Mouse (Mus musculus) lung, postnatal 0 days (tissue): ENCODE data around the gene Pik3r4. TPM values are rescaled to one million over a fixed set of nuclear protein-coding genes. Genes with fewer than 3 reads are reported as not detected.

Experiments used
- ATAC-seq: fragments of 200-750 bp; cut with Nextera tagmentation; 2 replicates; pipeline ENCODE4 v1.8.0; 2017; ENCODE audit warnings: moderate library complexity
- DNase-seq: peaks from one replicate; pipeline ENCODE4 v3.0.0-alpha.2; 2016; ENCODE audit warnings: low spot score
- H3K27ac ChIP-seq: fragments of 300-500 bp; sonication (generic); 2 replicates; pipeline ENCODE4 v1.5.1; 2014; ENCODE audit warnings: antibody characterized with exemption, mild to moderate bottlenecking, low read length, mixed read lengths
- H3K27me3 ChIP-seq: fragments of 300-500 bp; sonication (generic); replicated peaks from 2 replicates; pipeline ENCODE4 v1.6.1; 2014; ENCODE audit warnings: low read length, mixed read lengths; ENCODE audit not compliant: insufficient read depth
- H3K36me3 ChIP-seq: fragments of 300-500 bp; sonication (generic); 2 replicates; pipeline ENCODE4 v1.6.1; 2014; ENCODE audit warnings: low read length, mixed read lengths; ENCODE audit not compliant: insufficient read depth
- H3K4me1 ChIP-seq: fragments of 300-500 bp; sonication (generic); 2 replicates; pipeline ENCODE4 v1.6.1; 2014; ENCODE audit warnings: antibody characterized with exemption, low read depth, low read length, mixed read lengths; ENCODE audit not compliant: insufficient read depth
- H3K4me2 ChIP-seq: fragments of 300-500 bp; sonication (generic); replicated peaks from 2 replicates; pipeline ENCODE4 v1.6.1; 2014; ENCODE audit warnings: low read depth, mild to moderate bottlenecking, low read length, moderate library complexity, mixed read lengths
- H3K4me3 ChIP-seq: fragments of 300-500 bp; sonication (generic); 2 replicates; pipeline ENCODE4 v1.5.1; 2014; ENCODE audit warnings: low read depth, low read length
- H3K9ac ChIP-seq: fragments of 300-500 bp; sonication (generic); replicated peaks from 2 replicates; pipeline ENCODE4 v1.6.1; 2014; ENCODE audit warnings: low read depth, mild to moderate bottlenecking
- H3K9me3 ChIP-seq: fragments of 300-500 bp; sonication (generic); 2 replicates; pipeline ENCODE4 v1.6.1; 2016; ENCODE audit warnings: low read length, mixed read lengths
- CTCF ChIP-seq: IDR thresholded peaks from 2 replicates; pipeline ENCODE4 v1.5.1; 2016; ENCODE audit warnings: antibody characterized with exemption, mild to moderate bottlenecking
- EP300 ChIP-seq: IDR thresholded peaks from 2 replicates; pipeline ENCODE4 v1.6.1; 2016; ENCODE audit warnings: antibody characterized with exemption, mild to moderate bottlenecking, control low read depth
- WGBS: fragments of 180-500 bp; shearing (Covaris S2); extraction: QIAGEN DNeasy Blood & Tissue Kit; methylation state at CpG from one replicate; pipeline ENCODE4 v1.1.7; 2014; 5-methylcytosine and 5-hydroxymethylcytosine counted together
- polyA plus RNA-seq: library from polyadenylated mRNA; unstranded; fragments of >200 nt; fragmentation: Nextera tagmentation; extraction: Ambion mirVana; gene quantifications from 2 replicates; pipeline ENCODE4 v1.2.1, GENCODE M21; 2015

Gene Pik3r4
- polyA plus RNA-seq, 1 experiment from 2014 or later, result 17.6 TPM

GRCm38 (mm10) chr9:105704226-105704932 is 61.6 kb downstream of the Pik3r4 start:
- Histone ChIP-seq H3K27ac (no peak overlapping the region), H3K9me3 (no peaks in the 10 kb centered on the region), H3K36me3 (no peaks in the 10 kb centered on the region), H3K4me3 (no peak overlapping the region), H3K9ac (no peak overlapping the region), H3K4me1 (no peaks in the 10 kb centered on the region), H3K4me2 (no peak overlapping the region), H3K27me3 (no peaks in the 10 kb centered on the region)
- DNase-seq (no peak), ATAC-seq (no peak)
- 88% methylated on average over 16 of the region's 16 CpGs for WGBS
- TF ChIP-seq EP300 (no peak), CTCF (no peak)

GRCm38 (mm10) chr9:105705011-105705410 is 62.2 kb downstream of the Pik3r4 start:
- no peaks in the 10 kb centered on the region for H3K36me3 ChIP-seq
- DNase-seq, result no peak
- no peaks in the 10 kb centered on the region for H3K4me1 ChIP-seq
- H3K27me3 ChIP-seq, result no peaks in the 10 kb centered on the region
- WGBS, result 100% methylated on average over 1 of the region's 1 CpGs
- ATAC-seq, result no peak
- H3K27ac ChIP-seq, result no peak overlapping the region
- no peaks in the 10 kb centered on the region for H3K9me3 ChIP-seq
- H3K4me3 ChIP-seq, result no peak overlapping the region
- no peak overlapping the region for H3K4me2 ChIP-seq
- no peak for TF ChIP-seq CTCF
- no peak for TF ChIP-seq EP300
- no peak overlapping the region for H3K9ac ChIP-seq

- Histone ChIP-seq H3K27me3 (no peaks in the 10 kb centered on the region), H3K9ac (no peak overlapping the region), H3K27ac (no peak overlapping the region), H3K4me2 (no peak overlapping the region), H3K36me3 (no peaks in the 10 kb centered on the region), H3K4me1 (no peaks in the 10 kb centered on the region), H3K9me3 (no peaks in the 10 kb centered on the region), H3K4me3 (no peak overlapping the region)
- ATAC-seq (no peak), DNase-seq (no peak)
- TF ChIP-seq EP300, result no peak
- TF ChIP-seq CTCF, result no peak
- 88% methylated on average over 3 of the region's 3 CpGs for WGBS
These were observed 69.3 kb downstream of the Pik3r4 start for GRCm38 (mm10) chr9:105712049-105712448.

- Histone ChIP-seq H3K4me2 (no peak overlapping the region), H3K27ac (no peak overlapping the region), H3K9ac (no peak overlapping the region), H3K4me1 (no peaks in the 10 kb centered on the region), H3K4me3 (no peak overlapping the region), H3K36me3 (no peaks in the 10 kb centered on the region), H3K9me3 (no peaks in the 10 kb centered on the region), H3K27me3 (no peaks in the 10 kb centered on the region)
- TF ChIP-seq EP300 (no peak), CTCF (no peak)
- DNase-seq (no peak), ATAC-seq (no peak)
- WGBS, result 74% methylated on average over 7 of the region's 7 CpGs
These were observed 76.6 kb downstream of the Pik3r4 start for GRCm38 (mm10) chr9:105719367-105719766.

- no peaks in the 10 kb centered on the region for H3K9me3 ChIP-seq
- H3K9ac ChIP-seq, result no peak overlapping the region
- H3K4me1 ChIP-seq, result no peaks in the 10 kb centered on the region
- DNase-seq (no peak), ATAC-seq (no peak)
- WGBS, result 55% methylated on average over 5 of the region's 5 CpGs
- H3K27ac ChIP-seq, result no peak overlapping the region
- H3K4me3 ChIP-seq, result no peak overlapping the region
- no peaks in the 10 kb centered on the region for H3K27me3 ChIP-seq
- TF ChIP-seq EP300, result no peak
- no peak for TF ChIP-seq CTCF
- H3K36me3 ChIP-seq, result no peaks in the 10 kb centered on the region
- no peak overlapping the region for H3K4me2 ChIP-seq
These were observed 77.1 kb downstream of the Pik3r4 start for GRCm38 (mm10) chr9:105719851-105720395.

GRCm38 (mm10) chr9:105720430-105720829 is 77.7 kb downstream of the Pik3r4 start:
- no peak for ATAC-seq
- WGBS, result 88% methylated on average over 4 of the region's 4 CpGs
- no peak overlapping the region for H3K4me2 ChIP-seq
- H3K27me3 ChIP-seq, result no peaks in the 10 kb centered on the region
- H3K4me1 ChIP-seq, result no peaks in the 10 kb centered on the region
- no peak for TF ChIP-seq CTCF
- no peak for TF ChIP-seq EP300
- DNase-seq, result no peak
- no peak overlapping the region for H3K9ac ChIP-seq
- H3K4me3 ChIP-seq, result no peak overlapping the region
- no peaks in the 10 kb centered on the region for H3K36me3 ChIP-seq
- H3K27ac ChIP-seq, result no peak overlapping the region
- H3K9me3 ChIP-seq, result no peaks in the 10 kb centered on the region
